Mouse (Mus musculus) heart, adult 9 months (tissue): ENCODE data around the gene Fgd1.

Source experiments
- DNase-seq, 2 experiments: peaks; one replicate each; pipeline ENCODE4 v3.0.0; 2022; ENCODE audit warnings: low spot score in 2 of 2

The Fgd1 gene

DNA sequence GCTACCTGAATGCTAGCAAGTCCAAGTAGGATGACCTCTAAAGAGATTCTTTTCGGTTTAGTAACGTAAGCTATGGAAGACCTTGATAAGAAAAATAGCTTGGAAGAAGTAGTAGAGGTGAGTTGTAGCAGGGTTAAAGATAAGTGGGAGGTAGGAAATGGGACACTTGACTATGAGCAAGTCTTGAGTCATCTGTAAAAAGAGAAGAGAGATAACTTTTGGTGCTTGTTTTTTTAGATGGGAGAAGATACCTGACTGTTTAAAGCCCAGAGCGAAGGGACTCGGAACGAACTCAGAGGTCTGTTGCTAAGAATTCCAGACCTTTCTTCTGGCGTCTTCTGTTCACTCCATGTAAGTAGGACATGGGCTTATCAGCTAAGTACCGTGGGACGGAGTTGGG is at the start of gene Fgd1:
Fgd1 (plus strand) TSS at position 301 of the 400 bp plus-strand sequence.
- DNase-seq, result no peak

DNA sequence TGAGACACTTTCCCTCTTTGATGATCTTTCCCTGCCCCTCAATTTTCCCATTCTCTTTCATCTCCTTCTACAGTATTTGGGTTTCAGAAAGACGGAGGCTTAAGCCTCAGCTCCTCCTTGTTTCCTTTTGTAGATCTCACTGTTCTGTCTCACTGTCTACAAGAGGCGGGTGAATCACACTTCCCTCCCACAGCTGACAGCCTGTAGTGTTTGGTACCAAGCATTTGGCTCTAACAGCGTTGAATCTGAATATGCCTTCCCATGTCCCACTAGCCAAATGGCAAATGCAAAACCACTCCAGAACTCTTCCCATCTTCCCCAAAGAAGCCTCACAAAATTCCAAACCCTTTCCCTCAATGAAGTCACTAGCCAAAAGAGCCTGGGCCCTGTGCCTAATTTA is 49.2 kb upstream of the Fgd1 start:
- DNase-seq, result no peak

DNA sequence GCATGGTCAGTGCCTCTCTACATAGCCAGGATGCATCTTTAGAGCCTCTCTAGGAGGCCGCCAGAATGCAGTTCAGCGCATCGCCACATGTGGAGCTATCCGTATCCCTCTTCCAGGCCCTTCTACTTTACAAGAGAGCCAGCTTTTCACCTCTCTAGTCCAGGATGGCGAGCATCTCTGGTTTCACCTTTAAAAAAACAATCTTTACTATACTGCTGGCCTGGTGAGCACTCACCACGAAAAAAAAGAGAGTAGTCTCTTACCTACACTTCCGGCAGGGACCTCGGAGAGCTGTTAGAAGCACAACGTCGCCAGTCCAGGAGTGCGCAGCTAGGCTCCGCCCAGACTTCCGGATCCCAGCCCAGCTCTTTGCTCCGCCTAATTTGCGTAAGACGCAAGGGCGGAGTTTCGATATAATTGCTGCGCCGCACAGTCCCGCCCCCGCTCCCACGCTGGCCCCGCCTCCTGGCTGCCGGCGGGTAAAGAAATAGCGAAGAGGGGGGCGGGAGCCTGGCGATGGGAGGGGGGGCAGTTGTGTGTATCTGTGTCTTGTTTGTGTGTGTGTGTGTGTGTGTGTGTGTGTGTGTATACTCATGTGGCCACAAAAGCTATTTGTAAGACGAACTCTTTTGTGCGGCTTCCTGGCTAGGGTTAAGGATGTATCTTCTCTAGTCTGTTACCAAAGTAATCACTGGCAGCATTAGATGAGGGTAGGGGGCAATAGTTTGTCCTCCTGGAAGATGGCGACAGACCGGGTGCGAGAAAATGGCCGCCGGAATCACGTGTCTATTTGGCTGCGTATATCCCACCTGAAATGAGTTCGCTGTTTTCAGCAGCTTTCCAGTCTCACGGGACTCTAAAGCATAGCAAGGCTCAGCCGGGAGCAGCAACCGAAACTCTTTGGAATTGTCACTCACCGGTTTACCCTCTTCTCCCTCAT is 28.7 kb upstream of the Fgd1 start, which contains the start of gene Gnl3l:
Gnl3l (minus strand) TSS at position 385 of the 940 bp plus-strand sequence.
- DNase-seq, result peak; percentile 90 to 91

DNA sequence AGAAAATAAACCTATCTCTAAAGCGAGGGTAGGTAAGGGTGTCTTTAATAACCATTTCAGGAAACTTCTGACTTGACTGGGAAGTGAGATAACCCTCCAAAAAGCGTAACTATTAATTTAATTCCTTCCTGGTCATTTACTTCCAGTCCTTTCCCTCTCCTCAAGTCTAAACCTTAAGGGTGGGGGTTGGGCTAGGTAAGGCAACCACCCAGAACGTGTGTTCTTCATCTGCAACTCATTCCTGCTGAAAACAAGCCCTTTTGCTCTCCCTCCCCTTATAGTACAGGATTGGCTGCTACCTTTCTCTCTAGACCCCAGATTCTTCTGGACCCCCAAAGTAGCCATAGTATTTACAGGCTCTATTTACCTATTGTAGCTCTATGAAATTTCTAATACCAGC is 28.1 kb upstream of the Fgd1 start:
- no peak for DNase-seq

DNA sequence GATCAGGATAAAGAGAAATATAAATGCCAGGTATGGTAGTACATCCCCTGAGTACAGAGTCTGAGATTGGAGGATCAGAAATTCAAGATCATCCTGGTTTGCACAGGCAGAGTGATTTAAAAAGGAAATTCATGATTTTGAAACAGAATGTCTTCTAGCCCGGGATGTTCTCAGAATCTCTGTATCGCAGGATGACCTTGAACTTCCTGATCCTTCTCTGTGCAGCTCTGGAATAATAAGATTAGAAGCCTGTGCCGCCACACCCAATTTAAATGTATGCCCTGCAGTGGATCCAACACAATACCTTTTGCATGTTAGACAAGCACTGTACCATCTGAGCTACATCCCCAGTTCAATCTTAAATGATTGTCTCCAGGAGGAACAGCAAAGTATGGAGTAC is 27.2 kb upstream of the Fgd1 start:
- no peak for DNase-seq

DNA sequence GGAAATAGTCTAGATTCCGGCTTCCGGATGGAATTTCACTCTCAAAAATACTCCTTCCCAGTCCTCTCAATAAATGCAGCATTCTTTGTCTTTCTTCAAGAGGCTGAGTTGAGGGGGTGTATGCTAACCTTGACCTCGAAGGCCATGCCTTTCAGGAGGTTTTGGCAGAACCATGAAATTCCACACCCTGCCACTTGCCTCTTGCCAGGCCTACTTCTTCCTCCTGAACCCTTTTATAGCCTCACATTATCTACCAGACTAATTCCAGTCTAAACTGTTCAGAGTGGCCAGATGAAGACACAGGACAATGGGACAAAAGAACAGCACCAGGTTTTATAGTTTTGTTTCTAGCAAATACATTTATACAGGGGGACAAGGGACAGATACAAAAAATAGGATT is 14.6 kb upstream of the Fgd1 start:
- peak in 1 of 2 experiments; percentile 30 for DNase-seq

DNA sequence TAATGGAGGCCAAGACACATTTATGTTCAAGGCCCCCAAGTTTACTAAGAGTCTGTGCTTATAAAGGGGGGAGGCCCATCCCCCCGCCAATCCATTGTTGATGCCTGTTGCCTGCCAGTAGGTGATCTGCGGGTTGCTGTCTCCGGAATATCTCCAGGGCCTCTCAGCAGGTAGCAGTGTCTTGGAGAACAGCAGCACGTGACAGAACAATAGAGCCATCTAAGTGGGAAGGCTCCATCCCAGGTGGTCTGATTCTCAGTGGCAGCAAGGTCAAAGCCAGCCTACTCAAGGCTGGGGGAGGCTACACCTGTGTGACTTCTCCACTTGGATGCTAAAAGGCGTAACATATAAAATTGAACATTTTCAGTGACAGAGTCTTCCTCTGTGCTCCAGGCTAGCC is 4.7 kb upstream of the Fgd1 start:
- no peak for DNase-seq

DNA sequence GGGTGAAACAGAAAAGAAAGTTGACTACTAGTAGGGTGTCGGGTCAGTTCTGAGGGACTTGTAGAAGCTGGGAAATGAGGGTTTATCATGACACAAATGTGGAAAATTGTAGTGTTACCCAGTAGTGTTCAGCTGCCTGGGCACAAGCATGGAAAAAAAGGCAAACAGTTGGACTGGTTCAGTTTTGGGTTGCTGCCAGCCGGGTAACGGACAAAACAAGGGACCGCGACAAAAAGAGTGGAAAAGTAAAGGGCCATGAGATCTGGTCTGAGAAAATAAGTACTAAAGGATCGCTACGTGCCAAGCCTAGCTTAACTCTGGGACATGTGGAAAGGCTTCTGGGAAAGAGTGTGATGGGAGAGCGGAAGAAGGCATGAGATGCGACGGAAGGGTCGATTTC is 371 bp downstream of the Fgd1 start:
- DNase-seq, result no peak

GRCm38 (mm10) chrX:151046777-151047430 is 954 bp downstream of the Fgd1 start:
- peak; percentile 75 to 86 for DNase-seq

DNA sequence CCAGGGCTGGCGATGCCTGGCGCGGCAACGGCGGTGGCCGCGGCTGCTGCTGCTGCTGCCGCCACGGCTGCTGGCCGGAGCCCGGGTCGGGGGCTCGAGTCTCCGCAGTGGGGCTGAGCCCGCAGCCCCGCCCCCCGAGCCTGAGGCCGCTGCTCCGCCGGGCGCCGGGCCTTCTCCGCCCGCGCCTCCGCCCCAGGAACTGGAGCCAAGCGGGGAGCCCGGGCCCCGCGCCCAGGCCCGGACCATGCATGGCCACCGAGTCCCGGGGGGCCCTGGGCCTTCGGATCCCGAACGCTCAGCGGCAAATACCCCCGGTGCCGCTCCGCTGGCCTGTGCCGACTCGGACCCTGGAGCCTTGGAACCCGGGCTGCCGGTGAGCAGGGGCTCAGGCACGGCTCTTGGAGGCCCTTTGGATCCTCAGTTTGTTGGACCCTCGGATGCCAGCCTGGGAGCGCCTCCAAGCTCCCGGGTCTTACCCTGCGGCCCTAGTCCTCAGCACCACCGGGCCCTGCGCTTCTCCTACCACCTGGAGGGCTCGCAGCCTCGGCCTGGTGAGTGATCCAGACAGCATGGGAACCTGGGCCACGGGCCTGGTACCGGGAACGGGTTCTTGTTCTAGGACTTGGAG is 1.6 kb downstream of the Fgd1 start:
- peak in 1 of 2 experiments; percentile 31 for DNase-seq

DNA sequence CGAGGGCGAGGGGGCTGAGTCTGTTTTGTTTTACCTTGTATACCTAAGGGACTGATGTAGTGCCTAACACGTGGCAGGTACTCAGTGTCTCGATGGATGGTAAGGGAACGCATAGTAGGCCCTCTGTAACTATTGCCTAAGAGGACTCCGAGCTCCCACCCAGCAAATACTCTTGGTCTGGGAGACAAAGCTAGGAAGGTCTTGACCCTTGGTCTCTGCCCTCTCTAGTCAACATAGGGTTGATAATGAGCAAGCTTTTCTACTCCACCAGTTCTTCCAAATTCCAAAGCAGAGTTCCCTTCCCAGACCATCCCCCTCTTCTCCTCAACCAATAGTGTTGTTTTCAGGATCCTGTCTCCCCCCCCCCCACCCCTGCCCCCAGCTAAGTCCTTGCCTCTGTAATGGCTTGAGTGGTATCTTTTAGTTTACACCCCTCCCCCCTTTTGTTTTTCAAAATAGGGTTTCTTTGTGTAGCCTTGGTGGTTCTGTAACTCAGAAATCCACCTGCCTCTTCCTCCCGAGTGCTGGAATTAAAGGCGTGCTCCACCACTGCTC is 3.8 kb downstream of the Fgd1 start:
- DNase-seq, result no peak

DNA sequence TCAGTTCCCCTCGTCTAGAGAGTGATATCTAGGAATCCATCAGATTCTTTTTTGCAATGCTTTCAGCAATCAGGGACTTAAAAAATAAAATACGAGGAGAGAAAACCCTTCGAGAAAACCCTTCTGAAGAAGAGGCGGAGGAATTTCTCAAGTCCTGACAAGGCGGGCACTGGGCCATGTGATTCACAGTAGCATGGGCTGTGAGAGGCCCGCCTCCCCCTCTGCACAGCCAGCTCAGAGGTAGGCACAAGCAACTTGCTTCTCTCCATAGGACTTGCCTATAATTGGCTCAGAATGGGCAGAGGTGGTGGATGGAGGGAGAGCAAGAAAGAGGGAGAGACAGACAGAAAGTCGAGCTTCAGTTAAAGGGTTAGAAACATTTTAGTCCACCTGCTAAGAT is 4.4 kb downstream of the Fgd1 start:
- DNase-seq, result no peak

DNA sequence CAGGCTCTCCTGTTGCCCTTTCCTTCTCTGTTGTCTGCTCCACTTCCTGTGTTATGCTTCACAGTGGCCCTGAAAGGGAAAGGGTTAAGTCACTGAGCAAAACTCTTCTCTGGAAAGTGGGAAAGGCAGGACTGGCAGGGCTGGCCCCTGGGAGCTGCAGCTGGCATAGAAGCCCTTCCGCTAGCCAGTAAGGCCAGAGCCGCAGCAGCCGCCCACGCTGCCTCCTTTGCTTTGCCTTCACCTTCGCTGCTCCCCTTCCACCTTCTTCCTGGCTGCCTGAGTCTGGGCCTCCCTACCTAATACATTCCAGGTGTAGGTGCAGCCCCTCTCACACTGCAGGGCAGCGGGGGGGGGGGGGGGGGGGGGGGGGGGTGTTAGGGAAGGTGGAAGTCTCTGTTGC is 8.5 kb downstream of the Fgd1 start:
- no peak for DNase-seq

DNA sequence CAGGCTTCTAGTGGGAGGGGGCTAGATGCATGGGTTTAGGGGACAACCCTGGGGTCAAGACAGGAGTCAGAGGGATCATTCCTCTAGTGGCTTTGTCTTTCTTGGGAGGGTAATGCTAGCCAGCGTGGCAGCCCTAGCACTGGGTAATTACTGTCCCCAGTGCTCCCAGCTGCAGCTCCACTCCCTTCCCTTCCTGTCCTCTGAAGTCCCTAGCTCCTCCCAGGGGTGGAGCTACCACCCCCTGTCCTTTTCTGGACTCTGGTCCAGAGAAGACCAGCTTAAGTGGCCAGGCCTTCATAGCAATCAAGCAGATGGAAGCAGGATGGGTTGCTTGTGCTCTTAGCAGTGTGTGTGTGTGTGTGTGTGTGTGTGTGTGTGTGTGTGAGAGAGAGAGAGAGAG is 9.6 kb downstream of the Fgd1 start:
- peak; percentile 27 to 52 for DNase-seq

DNA sequence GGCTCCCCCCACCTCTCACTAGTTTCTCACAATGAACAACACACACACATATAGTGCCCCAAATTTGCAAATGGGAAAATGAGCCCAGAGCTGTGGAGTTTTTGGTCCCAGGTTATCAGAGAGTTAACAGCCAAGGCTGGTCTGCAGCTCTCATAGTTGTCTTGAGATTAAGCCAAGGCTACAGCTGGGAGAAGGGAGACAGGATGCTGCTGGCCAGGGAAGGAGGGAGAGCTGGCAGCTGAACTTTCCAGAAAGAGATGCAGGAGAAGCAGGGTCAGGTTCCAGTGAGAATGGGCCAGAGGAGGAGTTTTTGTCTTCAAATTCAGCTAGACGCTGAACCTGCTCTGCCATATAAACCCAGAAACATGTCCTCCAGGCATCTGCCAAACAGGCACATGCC is 13.4 kb downstream of the Fgd1 start:
- peak; percentile 50 to 54 for DNase-seq

- DNase-seq, result no peak
These were observed 15.8 kb downstream of the Fgd1 start for GRCm38 (mm10) chrX:151061615-151062299.

GRCm38 (mm10) chrX:151066071-151066666 is 20.2 kb downstream of the Fgd1 start:
- DNase-seq, result no peak

DNA sequence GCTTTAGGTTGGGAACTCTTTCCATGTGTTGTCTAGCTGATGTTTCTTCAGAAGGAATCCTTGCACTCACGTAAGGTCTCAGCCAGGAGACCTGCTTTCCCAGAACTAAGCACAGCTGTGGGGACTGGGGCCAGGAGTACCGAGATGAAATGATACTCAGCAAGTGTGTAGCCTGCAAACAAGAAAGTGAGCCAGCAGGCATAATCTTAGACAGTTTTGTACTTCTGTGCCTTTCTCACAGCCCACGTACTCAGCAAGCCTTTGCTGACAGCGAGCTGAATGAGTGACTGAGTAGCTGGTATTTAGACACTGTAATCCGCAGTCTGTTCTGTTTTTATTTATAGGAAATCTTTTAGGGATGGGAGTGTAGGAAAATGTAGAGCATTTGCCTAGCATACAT is 21.9 kb downstream of the Fgd1 start:
- no peak for DNase-seq

DNA sequence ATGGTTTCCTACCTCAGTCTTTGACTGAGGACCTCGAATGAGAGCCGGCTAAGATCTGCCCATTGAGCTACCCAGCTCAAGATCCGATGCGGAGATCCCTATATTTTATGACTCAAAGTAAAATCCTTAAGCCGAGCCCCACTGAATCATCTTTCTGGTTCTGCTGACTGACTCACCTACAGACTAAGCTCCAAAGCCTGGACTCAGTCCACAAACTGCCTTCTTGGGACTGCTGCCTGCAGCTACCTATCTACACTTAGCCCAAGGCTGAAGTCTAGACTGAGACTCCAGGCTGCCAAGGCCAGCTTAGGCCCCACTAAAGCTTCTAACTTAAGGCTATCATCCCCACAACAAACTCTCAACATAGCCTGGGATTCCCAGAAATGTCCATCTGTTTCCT is 30.1 kb downstream of the Fgd1 start:
- DNase-seq, result no peak

DNA sequence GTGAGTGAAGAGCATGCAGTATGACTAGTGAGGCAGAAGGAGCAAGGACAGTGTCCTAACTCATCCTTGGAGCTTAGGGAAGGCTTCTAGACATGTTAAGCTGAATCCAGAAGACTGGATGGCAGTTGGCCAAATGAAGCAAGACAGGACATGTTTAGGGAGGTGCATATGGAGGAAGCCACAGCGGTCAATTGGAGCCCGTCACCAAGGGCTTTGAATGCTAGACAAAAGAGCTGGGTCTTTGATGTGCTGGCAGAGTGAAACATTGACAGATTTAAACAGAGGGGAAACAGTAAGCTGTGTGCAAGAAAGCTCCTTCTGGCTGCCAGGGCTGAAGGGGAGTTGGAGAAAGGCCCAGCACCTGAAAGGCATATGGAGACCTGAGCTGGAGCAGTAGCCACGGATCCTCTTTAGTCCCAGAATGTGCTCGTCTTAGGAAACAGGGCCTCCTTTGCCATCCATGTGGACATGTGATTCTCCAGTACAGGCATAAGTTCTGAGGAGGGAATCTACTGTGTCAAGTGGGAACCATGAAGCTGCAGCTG is 31.1 kb downstream of the Fgd1 start:
- no peak for DNase-seq

DNA sequence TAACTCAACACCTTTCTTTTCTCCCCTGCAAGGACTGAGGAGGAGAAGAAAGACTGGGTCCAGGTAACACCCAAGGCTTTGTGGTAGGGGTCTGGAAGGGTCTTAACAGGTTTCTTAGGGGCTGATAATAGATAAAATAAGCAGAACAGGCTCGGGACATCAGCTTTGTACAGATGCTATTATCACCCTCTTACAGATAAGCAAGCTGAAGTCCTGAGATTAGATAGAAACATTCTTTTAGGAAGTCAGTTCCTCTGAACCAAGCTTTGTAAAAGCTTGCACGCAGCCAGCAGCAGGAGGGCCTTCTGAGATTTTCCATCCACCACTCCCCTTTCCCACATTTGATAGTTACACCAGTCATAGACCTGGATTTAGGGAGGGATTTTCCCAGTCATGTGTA is 39.6 kb downstream of the Fgd1 start:
- DNase-seq, result no peak
